Mouse (Mus musculus): ENCODE measurements around the gene Pxn.
"Not testable (repeated sequence)": the region's sequence is repeated elsewhere in the genome, so short reads cannot be mapped to it uniquely, and the experiment has no call there.

Pxn gene

GRCm38 (mm10) chr5:115486726-115487125 lies 19.8 kb upstream of the Pxn start:
- DNase-seq (ENCODE audit: low spot score), result no peak

- no peak for DNase-seq (ENCODE audit: low spot score)
Measured at GRCm38 (mm10) chr5:115487353-115487752, 19.1 kb upstream of the Pxn start.

- no peak for DNase-seq (ENCODE audit: low spot score)
Measured at GRCm38 (mm10) chr5:115487942-115488580, 18.4 kb upstream of the Pxn start.

GRCm38 (mm10) chr5:115488841-115489698 lies 17.4 kb upstream of the Pxn start:
- peak; percentile 81 for DNase-seq (ENCODE audit: low spot score)

- DNase-seq (ENCODE audit: low spot score), result peak; percentile 87
Measured at GRCm38 (mm10) chr5:115489699-115490637, 16.5 kb upstream of the Pxn start.

GRCm38 (mm10) chr5:115490638-115491000 lies 15.9 kb upstream of the Pxn start:
- no peak for DNase-seq (ENCODE audit: low spot score)

GRCm38 (mm10) chr5:115491076-115491475 lies 15.4 kb upstream of the Pxn start:
- DNase-seq (ENCODE audit: low spot score), result no peak

- peak; percentile 80 for DNase-seq (ENCODE audit: low spot score)
Measured at GRCm38 (mm10) chr5:115491771-115492322, 14.6 kb upstream of the Pxn start.

- DNase-seq (ENCODE audit: low spot score), result no peak
Measured at GRCm38 (mm10) chr5:115492711-115493335, 13.7 kb upstream of the Pxn start.

GRCm38 (mm10) chr5:115493441-115493840 lies 13.0 kb upstream of the Pxn start:
- peak; percentile 2 for DNase-seq (ENCODE audit: low spot score)

- DNase-seq (ENCODE audit: low spot score), result not testable (repeated sequence)
Measured at GRCm38 (mm10) chr5:115495618-115496017, 10.9 kb upstream of the Pxn start.

GRCm38 (mm10) chr5:115497033-115497432 lies 9.4 kb upstream of the Pxn start:
- DNase-seq (ENCODE audit: low spot score), result no peak

GRCm38 (mm10) chr5:115498307-115499240 lies 7.9 kb upstream of the Pxn start:
- no peak for DNase-seq (ENCODE audit: low spot score)

GRCm38 (mm10) chr5:115500383-115500935 lies 6.0 kb upstream of the Pxn start:
- DNase-seq (ENCODE audit: low spot score), result no peak

GRCm38 (mm10) chr5:115503035-115503434 lies 3.4 kb upstream of the Pxn start:
- DNase-seq (ENCODE audit: low spot score), result peak; percentile 64

GRCm38 (mm10) chr5:115505617-115506016 lies 859 bp upstream of the Pxn start:
- DNase-seq (ENCODE audit: low spot score), result not testable (repeated sequence)

- no peak for DNase-seq (ENCODE audit: low spot score)
Measured at GRCm38 (mm10) chr5:115507267-115507980, 948 bp downstream of the Pxn start.

GRCm38 (mm10) chr5:115507981-115508858 lies 1.7 kb downstream of the Pxn start:
- DNase-seq (ENCODE audit: low spot score), result peak; percentile 66

- DNase-seq (ENCODE audit: low spot score), result no peak
Measured at GRCm38 (mm10) chr5:115508859-115509147, 2.3 kb downstream of the Pxn start.

Data from urinary bladder, postnatal 14 days (tissue).